Mouse (Mus musculus) lung, embryonic 14.5 days (tissue): Measurements from ENCODE around the gene Myt1l. TPM values are rescaled to one million over a fixed set of nuclear protein-coding genes. Genes with fewer than 3 reads are reported as not detected.

ENCODE experiments used
- ATAC-seq: fragments of 200-750 bp; cut with Nextera tagmentation; 2 replicates; pipeline ENCODE4 v1.8.0; 2017; ENCODE audit warnings: mild to moderate bottlenecking, moderate TSS enrichment, moderate library complexity; ENCODE audit not compliant: insufficient read depth
- DNase-seq: peaks from one replicate; pipeline ENCODE4 v3.0.0-alpha.2; 2015
- H3K27ac ChIP-seq: fragments of 300-500 bp; sonication (generic); 2 replicates; pipeline ENCODE4 v1.5.1; 2014; ENCODE audit warnings: low read depth, mild to moderate bottlenecking, moderate library complexity
- H3K27me3 ChIP-seq: fragments of 300-500 bp; sonication (generic); 2 replicates; pipeline ENCODE4 v1.6.1; 2014; ENCODE audit warnings: low read length, control low read depth; ENCODE audit not compliant: insufficient read depth
- H3K36me3 ChIP-seq: fragments of 300-500 bp; sonication (generic); 2 replicates; pipeline ENCODE4 v1.6.1; 2014; ENCODE audit warnings: control low read depth; ENCODE audit not compliant: insufficient read depth
- H3K4me1 ChIP-seq: fragments of 300-500 bp; sonication (generic); 2 replicates; pipeline ENCODE4 v1.6.1; 2014; ENCODE audit warnings: antibody characterized with exemption, control low read depth; ENCODE audit not compliant: insufficient read depth
- H3K4me2 ChIP-seq: fragments of 300-500 bp; sonication (generic); 2 replicates; pipeline ENCODE4 v1.6.1; 2014; ENCODE audit warnings: mild to moderate bottlenecking
- H3K4me3 ChIP-seq: fragments of 300-500 bp; sonication (generic); 2 replicates; pipeline ENCODE4 v1.5.1; 2014; ENCODE audit warnings: low read depth, low read length
- H3K9ac ChIP-seq: fragments of 300-500 bp; sonication (generic); 2 replicates; pipeline ENCODE4 v1.6.1; 2014
- H3K9me3 ChIP-seq: fragments of 300-500 bp; sonication (generic); 2 replicates; pipeline ENCODE4 v1.6.1; 2016; ENCODE audit warnings: low read depth, low read length, control low read depth
- CTCF ChIP-seq: IDR thresholded peaks from 2 replicates; pipeline ENCODE4 v1.5.1; 2016; ENCODE audit warnings: antibody characterized with exemption, low read depth
- WGBS: fragments of 180-500 bp; shearing (Covaris S2); extraction: QIAGEN DNeasy Blood & Tissue Kit; methylation state at CpG from one replicate; pipeline ENCODE4 v1.1.7; 2014; 5-methylcytosine and 5-hydroxymethylcytosine counted together
- polyA plus RNA-seq: library from polyadenylated mRNA; unstranded; fragments of >200 nt; fragmentation: Nextera tagmentation; extraction: Ambion mirVana; gene quantifications from 2 replicates; pipeline ENCODE4 v1.2.1, GENCODE M21; 2014

Myt1l gene
- polyA plus RNA-seq, 1 experiment from 2014 or later, result not detected

DNA sequence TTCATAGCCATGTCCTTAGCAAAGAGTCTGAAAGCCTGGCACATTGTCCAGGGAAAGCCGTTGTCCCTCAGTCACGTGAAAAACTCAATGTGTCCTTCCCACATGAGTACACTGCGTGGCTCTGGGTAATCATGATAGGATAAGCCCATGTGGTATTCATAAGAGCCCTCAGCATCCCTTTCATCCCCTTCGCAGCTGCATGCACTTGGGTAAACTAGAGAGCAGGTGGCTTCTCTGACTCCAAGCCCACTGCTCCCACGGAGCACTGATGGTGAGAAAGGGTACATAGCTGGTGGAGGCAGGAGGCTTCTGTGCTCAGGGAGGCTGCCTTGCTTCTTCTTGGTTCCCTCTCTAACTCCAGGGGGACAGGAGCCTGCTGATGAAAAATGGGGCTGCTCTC is 76.9 kb downstream of the Myt1l start:
- no peaks in the 10 kb centered on the region for H3K36me3 ChIP-seq

GRCm38 (mm10) chr12:29606221-29606620 is 78.0 kb downstream of the Myt1l start:
- no peak for DNase-seq
- Histone ChIP-seq H3K4me2 (no peak overlapping the region), H3K27ac (no peak overlapping the region), H3K9me3 (no peaks in the 10 kb centered on the region), H3K9ac (no peak overlapping the region), H3K4me3 (no peak overlapping the region), H3K36me3 (no peaks in the 10 kb centered on the region), H3K4me1 (no peaks in the 10 kb centered on the region), H3K27me3 (no peaks in the 10 kb centered on the region)
- WGBS, result 69% methylated on average over 6 of the region's 6 CpGs
- TF ChIP-seq CTCF, result no peak
- no peak for ATAC-seq

More for the DNA sequence above, 76.9 kb downstream of the Myt1l start:
- ATAC-seq (no peak), DNase-seq (no peak)
- H3K4me1 ChIP-seq, result no peaks in the 10 kb centered on the region
- no peak for TF ChIP-seq CTCF
- H3K9me3 ChIP-seq, result no peaks in the 10 kb centered on the region
- no peaks in the 10 kb centered on the region for H3K27me3 ChIP-seq
- H3K27ac ChIP-seq, result no peak overlapping the region
- no peak overlapping the region for H3K4me3 ChIP-seq
- no peak overlapping the region for H3K9ac ChIP-seq
- WGBS, result 84% methylated on average over 5 of the region's 5 CpGs
- H3K4me2 ChIP-seq, result no peak overlapping the region

- H3K4me3 ChIP-seq, result no peak overlapping the region
- no peaks in the 10 kb centered on the region for H3K27me3 ChIP-seq
- TF ChIP-seq CTCF, result no peak
- H3K9me3 ChIP-seq, result no peaks in the 10 kb centered on the region
- H3K4me1 ChIP-seq, result no peaks in the 10 kb centered on the region
- no peak overlapping the region for H3K27ac ChIP-seq
- DNase-seq (no peak), ATAC-seq (no peak)
- no peak overlapping the region for H3K9ac ChIP-seq
- H3K36me3 ChIP-seq, result no peaks in the 10 kb centered on the region
- H3K4me2 ChIP-seq, result no peak overlapping the region
These were observed 89.6 kb downstream of the Myt1l start for GRCm38 (mm10) chr12:29617746-29618145.

GRCm38 (mm10) chr12:29621530-29621929 is 93.3 kb downstream of the Myt1l start:
- no peaks in the 10 kb centered on the region for H3K27me3 ChIP-seq
- no peak overlapping the region for H3K27ac ChIP-seq
- H3K9me3 ChIP-seq, result no peaks in the 10 kb centered on the region
- H3K4me2 ChIP-seq, result no peak overlapping the region
- no peak for TF ChIP-seq CTCF
- H3K36me3 ChIP-seq, result no peaks in the 10 kb centered on the region
- no peaks in the 10 kb centered on the region for H3K4me1 ChIP-seq
- WGBS, result 25% methylated on average over 5 of the region's 5 CpGs
- no peak overlapping the region for H3K9ac ChIP-seq
- peak; percentile 2 for DNase-seq
- no peak for ATAC-seq
- H3K4me3 ChIP-seq, result no peak overlapping the region

DNA sequence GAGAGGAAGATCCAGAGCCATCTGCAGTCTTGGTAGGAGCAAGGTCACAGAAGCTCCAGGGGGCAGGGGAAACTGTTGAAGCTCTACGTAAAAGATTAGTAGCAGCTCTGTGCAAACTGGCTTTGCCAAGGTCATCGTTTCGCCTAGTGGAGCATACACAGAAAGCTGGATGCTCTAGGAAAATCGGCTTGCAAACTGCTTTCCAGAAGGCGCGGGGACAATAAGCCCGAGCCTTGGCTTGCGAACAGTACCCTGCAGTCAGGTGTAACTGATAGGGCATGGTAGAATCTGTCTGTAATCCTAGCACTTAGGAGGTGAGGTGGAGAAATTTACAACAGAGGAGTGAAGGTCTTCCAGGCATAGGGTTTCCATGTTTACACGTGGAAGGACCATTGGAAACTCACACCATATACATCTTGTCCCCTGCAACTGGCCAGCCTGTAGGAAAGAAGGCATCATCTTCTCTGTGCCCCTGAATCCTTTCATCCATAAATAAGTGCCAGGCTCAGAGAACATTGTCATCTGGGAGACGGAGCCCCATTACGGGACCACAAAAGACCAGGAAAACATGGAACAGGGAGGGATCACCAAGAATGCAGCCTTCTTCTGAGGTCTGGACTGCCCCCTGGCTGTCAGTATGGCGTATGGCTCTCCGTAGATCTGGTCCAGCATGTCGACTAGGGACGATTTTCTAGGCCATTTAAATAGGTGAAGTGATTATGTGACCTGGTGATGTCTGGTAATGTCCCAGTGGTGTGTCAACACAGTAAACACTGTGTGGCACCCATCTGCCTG is 100.0 kb downstream of the Myt1l start:
- peak; percentile 65 for TF ChIP-seq CTCF
- no peaks in the 10 kb centered on the region for H3K27me3 ChIP-seq
- WGBS, result 63% methylated on average over 15 of the region's 15 CpGs
- no peak overlapping the region for H3K9ac ChIP-seq
- peak; percentile 50 for DNase-seq
- H3K4me2 ChIP-seq, result no peak overlapping the region
- H3K36me3 ChIP-seq, result no peaks in the 10 kb centered on the region
- no peak overlapping the region for H3K27ac ChIP-seq
- no peaks in the 10 kb centered on the region for H3K4me1 ChIP-seq
- no peak for ATAC-seq
- no peak overlapping the region for H3K4me3 ChIP-seq
- no peaks in the 10 kb centered on the region for H3K9me3 ChIP-seq

GRCm38 (mm10) chr12:29629875-29630538 is 101.8 kb downstream of the Myt1l start:
- Histone ChIP-seq H3K36me3 (no peaks in the 10 kb centered on the region), H3K4me3 (no peak overlapping the region), H3K4me1 (no peaks in the 10 kb centered on the region), H3K27me3 (no peaks in the 10 kb centered on the region), H3K9ac (no peak overlapping the region), H3K27ac (no peak overlapping the region), H3K9me3 (no peaks in the 10 kb centered on the region), H3K4me2 (no peak overlapping the region)
- ATAC-seq (no peak), DNase-seq (no peak)
- 85% methylated on average over 10 of the region's 10 CpGs for WGBS
- no peak for TF ChIP-seq CTCF

GRCm38 (mm10) chr12:29634509-29634908 is 106.3 kb downstream of the Myt1l start:
- H3K4me1 ChIP-seq, result no peaks in the 10 kb centered on the region
- WGBS, result 83% methylated on average over 2 of the region's 2 CpGs
- no peak overlapping the region for H3K9ac ChIP-seq
- no peaks in the 10 kb centered on the region for H3K36me3 ChIP-seq
- H3K27ac ChIP-seq, result no peak overlapping the region
- no peaks in the 10 kb centered on the region for H3K9me3 ChIP-seq
- TF ChIP-seq CTCF, result no peak
- no peaks in the 10 kb centered on the region for H3K27me3 ChIP-seq
- no peak for ATAC-seq
- no peak for DNase-seq
- no peak overlapping the region for H3K4me3 ChIP-seq
- no peak overlapping the region for H3K4me2 ChIP-seq
